Mouse (Mus musculus): Measurements from ENCODE around the gene Def6. TPM values are rescaled to one million over a fixed set of nuclear protein-coding genes. Genes with fewer than 3 reads are reported as not detected.

Def6 gene
- 41.3 and 45.4 TPM in 2 replicates for polyA plus RNA-seq (2011; ENCODE audit: insufficient read depth, insufficient read length, low replicate concordance, missing spikeins)

GRCm38 (mm10) chr17:28207591-28208313 is at the start of gene Def6:
Gene Def6, plus strand, starts transcription at chr17:28207778.
- H3K4me3 ChIP-seq (replicated peaks; ENCODE audit: control insufficient read depth, low read depth, low read length), result peak within 1 kb of the TSS; percentile 88
- TF ChIP-seq CTCF (IDR thresholded peaks at IDR 0.05; ENCODE audit: control insufficient read depth, insufficient read depth, low read length), result peak; percentile 80
- peak; percentile 95 for TF ChIP-seq POLR2A (IDR thresholded peaks at IDR 0.05; ENCODE audit: borderline replicate concordance, control insufficient read depth, low read depth, low read length)
- 0% methylated on average over 26 of the region's 26 CpGs for WGBS
- H3K4me1 ChIP-seq (ENCODE audit: control insufficient read depth, insufficient read depth, low read length), result peaks cover 10% of the 10 kb centered on the region
- peak within 1 kb of the TSS; percentile 94 for H3K27ac ChIP-seq (ENCODE audit: control insufficient read depth, insufficient read depth, low read depth, low read length, poor library complexity)

GRCm38 (mm10) chr17:28160361-28160760 is 47.2 kb upstream of the Def6 start:
- no peak overlapping the region for H3K27ac ChIP-seq (ENCODE audit: control insufficient read depth, insufficient read depth, low read depth, low read length, poor library complexity)
- no peaks in the 10 kb centered on the region for H3K4me1 ChIP-seq (ENCODE audit: control insufficient read depth, insufficient read depth, low read length)
- no peak for TF ChIP-seq CTCF (IDR thresholded peaks at IDR 0.05; ENCODE audit: control insufficient read depth, insufficient read depth, low read length)
- no peak for TF ChIP-seq POLR2A (IDR thresholded peaks at IDR 0.05; ENCODE audit: borderline replicate concordance, control insufficient read depth, low read depth, low read length)
- H3K4me3 ChIP-seq (replicated peaks; ENCODE audit: control insufficient read depth, low read depth, low read length), result no peak overlapping the region
- 78% methylated on average over 10 of the region's 10 CpGs for WGBS

- H3K27ac ChIP-seq (ENCODE audit: control insufficient read depth, insufficient read depth, low read depth, low read length, poor library complexity), result no peak overlapping the region
- 22% methylated on average over 11 of the region's 11 CpGs for WGBS
- H3K4me3 ChIP-seq (replicated peaks; ENCODE audit: control insufficient read depth, low read depth, low read length), result no peak overlapping the region
These were observed 46.2 kb upstream of the Def6 start for GRCm38 (mm10) chr17:28161310-28161881.

GRCm38 (mm10) chr17:28163666-28164065 is 43.9 kb upstream of the Def6 start:
- Histone ChIP-seq H3K27ac (ENCODE audit: control insufficient read depth, insufficient read depth, low read depth, low read length, poor library complexity) (no peak overlapping the region), H3K4me1 (ENCODE audit: control insufficient read depth, insufficient read depth, low read length) (no peaks in the 10 kb centered on the region), H3K4me3 (replicated peaks; ENCODE audit: control insufficient read depth, low read depth, low read length) (no peak overlapping the region)
- 13% methylated on average over 6 of the region's 6 CpGs for WGBS
- TF ChIP-seq POLR2A (IDR thresholded peaks at IDR 0.05; ENCODE audit: borderline replicate concordance, control insufficient read depth, low read depth, low read length) (no peak), CTCF (IDR thresholded peaks at IDR 0.05; ENCODE audit: control insufficient read depth, insufficient read depth, low read length) (peak; percentile 97)

More at GRCm38 (mm10) chr17:28161310-28161881, 46.2 kb upstream of the Def6 start:
- no peak for TF ChIP-seq POLR2A (IDR thresholded peaks at IDR 0.05; ENCODE audit: borderline replicate concordance, control insufficient read depth, low read depth, low read length)
- TF ChIP-seq CTCF (IDR thresholded peaks at IDR 0.05; ENCODE audit: control insufficient read depth, insufficient read depth, low read length), result no peak
- H3K4me1 ChIP-seq (ENCODE audit: control insufficient read depth, insufficient read depth, low read length), result no peaks in the 10 kb centered on the region

- 87% methylated on average over 6 of the region's 6 CpGs for WGBS
- no peak overlapping the region for H3K27ac ChIP-seq (ENCODE audit: control insufficient read depth, insufficient read depth, low read depth, low read length, poor library complexity)
- H3K4me1 ChIP-seq (ENCODE audit: control insufficient read depth, insufficient read depth, low read length), result no peaks in the 10 kb centered on the region
- H3K4me3 ChIP-seq (replicated peaks; ENCODE audit: control insufficient read depth, low read depth, low read length), result no peak overlapping the region
- TF ChIP-seq CTCF (IDR thresholded peaks at IDR 0.05; ENCODE audit: control insufficient read depth, insufficient read depth, low read length) (no peak), POLR2A (IDR thresholded peaks at IDR 0.05; ENCODE audit: borderline replicate concordance, control insufficient read depth, low read depth, low read length) (no peak)
These were observed 36.9 kb upstream of the Def6 start for GRCm38 (mm10) chr17:28170460-28171305.

- H3K4me1 ChIP-seq (ENCODE audit: control insufficient read depth, insufficient read depth, low read length), result no peaks in the 10 kb centered on the region; the same call in 1 of the 2 replicates
- no peak overlapping the region for H3K27ac ChIP-seq (ENCODE audit: control insufficient read depth, insufficient read depth, low read depth, low read length, poor library complexity)
- no peak for TF ChIP-seq POLR2A (IDR thresholded peaks at IDR 0.05; ENCODE audit: borderline replicate concordance, control insufficient read depth, low read depth, low read length)
- TF ChIP-seq CTCF (IDR thresholded peaks at IDR 0.05; ENCODE audit: control insufficient read depth, insufficient read depth, low read length), result no peak
- H3K4me3 ChIP-seq (replicated peaks; ENCODE audit: control insufficient read depth, low read depth, low read length), result no peak overlapping the region
- 73% methylated on average over 9 of the region's 9 CpGs for WGBS
These were observed 34.9 kb upstream of the Def6 start for GRCm38 (mm10) chr17:28172690-28173089.

GRCm38 (mm10) chr17:28176775-28177539 is 30.6 kb upstream of the Def6 start, which contains the start of gene Zfp523:
Gene Zfp523, plus strand, starts transcription at chr17:28177129.
- peak within 1 kb of the TSS; percentile 84 for H3K27ac ChIP-seq (ENCODE audit: control insufficient read depth, insufficient read depth, low read depth, low read length, poor library complexity)
- H3K4me1 ChIP-seq (ENCODE audit: control insufficient read depth, insufficient read depth, low read length), result peaks cover 3% of the 10 kb centered on the region; the same call in 1 of the 2 replicates
- peak within 1 kb of the TSS; percentile 78 for H3K4me3 ChIP-seq (replicated peaks; ENCODE audit: control insufficient read depth, low read depth, low read length)
- TF ChIP-seq POLR2A (IDR thresholded peaks at IDR 0.05; ENCODE audit: borderline replicate concordance, control insufficient read depth, low read depth, low read length) (no peak), CTCF (IDR thresholded peaks at IDR 0.05; ENCODE audit: control insufficient read depth, insufficient read depth, low read length) (no peak)
- under 1% methylated on average over 82 of the region's 82 CpGs for WGBS
